Mouse (Mus musculus): ENCODE results near the gene Osbpl11. TPM values are rescaled to one million over a fixed set of nuclear protein-coding genes. Genes with fewer than 3 reads are reported as not detected.

Gene Osbpl11
- total and polyA plus RNA-seq, 2 experiments from 2014 or later: 10.4 to 20.3 TPM

DNA sequence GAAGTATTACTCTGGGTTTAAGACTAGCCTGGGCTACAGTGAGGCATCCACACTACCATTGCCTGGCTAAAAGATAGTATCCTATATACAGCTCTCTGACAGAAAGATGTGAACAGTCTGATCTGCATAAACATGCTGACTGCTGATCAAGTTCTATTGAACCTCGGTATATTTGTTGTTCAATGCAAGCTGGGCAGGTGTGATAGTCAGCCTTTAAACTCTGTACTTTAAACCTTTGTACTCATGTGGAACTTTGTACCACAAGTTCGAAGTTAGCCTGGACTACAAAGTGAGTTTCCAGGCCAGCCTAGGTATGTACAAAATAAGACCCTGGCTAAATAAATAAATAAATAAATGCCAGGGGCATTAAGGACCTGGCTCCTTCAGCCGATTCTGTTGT lies 37.6 kb downstream of the Osbpl11 start:
- Histone ChIP-seq H3K4me2 (ENCODE audit: low read depth, low read length) (no peak overlapping the region), H3K9me3 (replicated peaks; ENCODE audit: control insufficient read depth, low read length) (no peaks in the 10 kb centered on the region), H3K27me3 (ENCODE audit: control insufficient read depth, insufficient read depth, low read length) (no peaks in the 10 kb centered on the region), H3K4me1 (ENCODE audit: control insufficient read depth, insufficient read depth) (no peaks in the 10 kb centered on the region), H3K36me3 (replicated peaks; ENCODE audit: control insufficient read depth, insufficient read depth, low read length) (peaks cover 55% of the 10 kb centered on the region), H3K4me3 (ENCODE audit: low read depth, low read length) (no peak overlapping the region), H3K9ac (replicated peaks; ENCODE audit: low read depth, low read length) (no peak overlapping the region), H3K27ac (ENCODE audit: low read depth) (no peak overlapping the region)
- TF ChIP-seq CTCF (IDR thresholded peaks at IDR 0.05; ENCODE audit: low read depth) (no peak), EP300 (IDR thresholded peaks at IDR 0.05; ENCODE audit: low read depth) (no peak)
- ATAC-seq (ENCODE audit: insufficient read depth, low read depth) (no peak), DNase-seq (ENCODE audit: low spot score) (no peak)
- WGBS: 91% methylated on average over 3 of the region's 3 CpGs

GRCm38 (mm10) chr16:33224381-33224780 lies 39.5 kb downstream of the Osbpl11 start:
- H3K4me2 ChIP-seq (ENCODE audit: low read depth, low read length): no peak overlapping the region
- no peaks in the 10 kb centered on the region for H3K27me3 ChIP-seq (ENCODE audit: control insufficient read depth, insufficient read depth, low read length)
- H3K36me3 ChIP-seq (replicated peaks; ENCODE audit: control insufficient read depth, insufficient read depth, low read length): peaks cover 69% of the 10 kb centered on the region
- no peaks in the 10 kb centered on the region for H3K4me1 ChIP-seq (ENCODE audit: control insufficient read depth, insufficient read depth)
- no peak for ATAC-seq (ENCODE audit: insufficient read depth, low read depth)
- no peak overlapping the region for H3K9ac ChIP-seq (replicated peaks; ENCODE audit: low read depth, low read length)
- no peak for DNase-seq (ENCODE audit: low spot score)
- no peak overlapping the region for H3K27ac ChIP-seq (ENCODE audit: low read depth)
- 91% methylated on average over 5 of the region's 5 CpGs for WGBS
- no peaks in the 10 kb centered on the region for H3K9me3 ChIP-seq (replicated peaks; ENCODE audit: control insufficient read depth, low read length)
- no peak for TF ChIP-seq CTCF (IDR thresholded peaks at IDR 0.05; ENCODE audit: low read depth)
- no peak for TF ChIP-seq EP300 (IDR thresholded peaks at IDR 0.05; ENCODE audit: low read depth)
- H3K4me3 ChIP-seq (ENCODE audit: low read depth, low read length): no peak overlapping the region

DNA sequence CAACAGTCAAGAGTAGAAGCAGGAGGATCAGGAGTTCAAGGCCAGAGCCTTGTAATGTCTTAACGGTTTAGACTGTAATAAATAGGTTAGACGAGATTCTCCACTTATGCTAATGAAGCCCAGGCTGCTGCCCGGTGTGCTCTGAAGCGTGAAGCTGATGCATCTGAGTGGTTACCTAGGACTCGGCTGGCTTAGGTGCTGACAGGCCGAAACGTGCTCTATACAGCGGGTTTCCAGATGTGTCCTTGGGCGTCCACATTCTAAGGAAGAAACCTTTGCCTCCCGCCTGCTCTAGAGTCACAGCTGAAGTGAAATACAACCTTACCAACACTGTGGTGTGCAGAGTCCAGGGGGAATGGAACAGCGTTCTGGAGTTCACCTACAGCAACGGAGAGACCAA lies 49.3 kb downstream of the Osbpl11 start:
- Histone ChIP-seq H3K27ac (ENCODE audit: low read depth) (no peak overlapping the region), H3K27me3 (ENCODE audit: control insufficient read depth, insufficient read depth, low read length) (no peaks in the 10 kb centered on the region), H3K36me3 (replicated peaks; ENCODE audit: control insufficient read depth, insufficient read depth, low read length) (peaks cover 59% of the 10 kb centered on the region), H3K4me3 (ENCODE audit: low read depth, low read length) (no peak overlapping the region), H3K9ac (replicated peaks; ENCODE audit: low read depth, low read length) (no peak overlapping the region), H3K4me1 (ENCODE audit: control insufficient read depth, insufficient read depth) (no peaks in the 10 kb centered on the region), H3K9me3 (replicated peaks; ENCODE audit: control insufficient read depth, low read length) (no peaks in the 10 kb centered on the region), H3K4me2 (ENCODE audit: low read depth, low read length) (no peak overlapping the region)
- no peak for TF ChIP-seq EP300 (IDR thresholded peaks at IDR 0.05; ENCODE audit: low read depth)
- TF ChIP-seq CTCF (IDR thresholded peaks at IDR 0.05; ENCODE audit: low read depth): no peak
- ATAC-seq (ENCODE audit: insufficient read depth, low read depth) (no peak), DNase-seq (ENCODE audit: low spot score) (no peak)
- WGBS: 86% methylated on average over 12 of the region's 12 CpGs

DNA sequence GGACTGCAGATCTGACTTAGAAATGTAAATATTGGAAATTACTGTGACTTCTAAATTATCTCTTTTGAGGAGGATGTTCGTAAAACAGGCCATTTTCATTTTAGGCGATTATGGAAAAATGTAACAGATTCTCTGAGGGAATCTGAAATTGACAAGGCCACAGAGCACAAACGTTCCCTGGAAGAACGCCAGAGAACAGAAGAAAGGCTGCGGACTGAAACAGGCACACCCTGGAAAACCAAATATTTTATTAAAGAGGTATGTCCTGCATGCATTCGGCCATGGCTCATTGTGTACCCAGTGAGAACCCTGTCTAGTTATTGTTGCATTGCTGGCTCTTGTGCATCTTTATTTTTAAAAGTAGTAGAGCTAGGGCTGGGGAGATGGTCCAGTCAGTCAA lies 51.3 kb downstream of the Osbpl11 start:
- Histone ChIP-seq H3K9me3 (replicated peaks; ENCODE audit: control insufficient read depth, low read length) (no peaks in the 10 kb centered on the region), H3K36me3 (replicated peaks; ENCODE audit: control insufficient read depth, insufficient read depth, low read length) (peaks cover 63% of the 10 kb centered on the region), H3K4me3 (ENCODE audit: low read depth, low read length) (no peak overlapping the region), H3K4me1 (ENCODE audit: control insufficient read depth, insufficient read depth) (no peaks in the 10 kb centered on the region), H3K27ac (ENCODE audit: low read depth) (no peak overlapping the region), H3K4me2 (ENCODE audit: low read depth, low read length) (no peak overlapping the region), H3K9ac (replicated peaks; ENCODE audit: low read depth, low read length) (no peak overlapping the region), H3K27me3 (ENCODE audit: control insufficient read depth, insufficient read depth, low read length) (no peaks in the 10 kb centered on the region)
- DNase-seq (ENCODE audit: low spot score) (no peak), ATAC-seq (ENCODE audit: insufficient read depth, low read depth) (no peak)
- no peak for TF ChIP-seq EP300 (IDR thresholded peaks at IDR 0.05; ENCODE audit: low read depth)
- TF ChIP-seq CTCF (IDR thresholded peaks at IDR 0.05; ENCODE audit: low read depth): no peak
- WGBS: 67% methylated on average over 6 of the region's 6 CpGs

GRCm38 (mm10) chr16:33239305-33239704 lies 54.4 kb downstream of the Osbpl11 start:
- Histone ChIP-seq H3K4me1 (ENCODE audit: control insufficient read depth, insufficient read depth) (no peaks in the 10 kb centered on the region), H3K4me2 (ENCODE audit: low read depth, low read length) (no peak overlapping the region), H3K9me3 (replicated peaks; ENCODE audit: control insufficient read depth, low read length) (no peaks in the 10 kb centered on the region), H3K9ac (replicated peaks; ENCODE audit: low read depth, low read length) (no peak overlapping the region), H3K4me3 (ENCODE audit: low read depth, low read length) (no peak overlapping the region), H3K36me3 (replicated peaks; ENCODE audit: control insufficient read depth, insufficient read depth, low read length) (peaks cover 83% of the 10 kb centered on the region), H3K27ac (ENCODE audit: low read depth) (no peak overlapping the region), H3K27me3 (ENCODE audit: control insufficient read depth, insufficient read depth, low read length) (no peaks in the 10 kb centered on the region)
- DNase-seq (ENCODE audit: low spot score) (no peak), ATAC-seq (ENCODE audit: insufficient read depth, low read depth) (no peak)
- WGBS: 88% methylated on average over 2 of the region's 2 CpGs
- TF ChIP-seq CTCF (IDR thresholded peaks at IDR 0.05; ENCODE audit: low read depth) (no peak), EP300 (IDR thresholded peaks at IDR 0.05; ENCODE audit: low read depth) (no peak)

GRCm38 (mm10) chr16:33242046-33242445 lies 57.2 kb downstream of the Osbpl11 start:
- Histone ChIP-seq H3K4me3 (ENCODE audit: low read depth, low read length) (no peak overlapping the region), H3K27me3 (ENCODE audit: control insufficient read depth, insufficient read depth, low read length) (no peaks in the 10 kb centered on the region), H3K4me1 (ENCODE audit: control insufficient read depth, insufficient read depth) (peaks cover 2% of the 10 kb centered on the region; the same call in 1 of the 2 replicates), H3K4me2 (ENCODE audit: low read depth, low read length) (no peak overlapping the region), H3K9ac (replicated peaks; ENCODE audit: low read depth, low read length) (no peak overlapping the region), H3K36me3 (replicated peaks; ENCODE audit: control insufficient read depth, insufficient read depth, low read length) (peaks cover 61% of the 10 kb centered on the region), H3K9me3 (replicated peaks; ENCODE audit: control insufficient read depth, low read length) (no peaks in the 10 kb centered on the region), H3K27ac (ENCODE audit: low read depth) (no peak overlapping the region)
- 49% methylated on average over 6 of the region's 6 CpGs for WGBS
- ATAC-seq (ENCODE audit: insufficient read depth, low read depth) (peak; percentile 63; the same call in 1 of the 2 replicates), DNase-seq (ENCODE audit: low spot score) (peak; percentile 44)
- TF ChIP-seq CTCF (IDR thresholded peaks at IDR 0.05; ENCODE audit: low read depth) (no peak), EP300 (IDR thresholded peaks at IDR 0.05; ENCODE audit: low read depth) (no peak)
